Mouse (Mus musculus): ENCODE results near the gene Gm6096.
"Not testable (repeated sequence)": the region's sequence is repeated elsewhere in the genome, so short reads cannot be mapped to it uniquely, and the experiment has no call there.

DNA sequence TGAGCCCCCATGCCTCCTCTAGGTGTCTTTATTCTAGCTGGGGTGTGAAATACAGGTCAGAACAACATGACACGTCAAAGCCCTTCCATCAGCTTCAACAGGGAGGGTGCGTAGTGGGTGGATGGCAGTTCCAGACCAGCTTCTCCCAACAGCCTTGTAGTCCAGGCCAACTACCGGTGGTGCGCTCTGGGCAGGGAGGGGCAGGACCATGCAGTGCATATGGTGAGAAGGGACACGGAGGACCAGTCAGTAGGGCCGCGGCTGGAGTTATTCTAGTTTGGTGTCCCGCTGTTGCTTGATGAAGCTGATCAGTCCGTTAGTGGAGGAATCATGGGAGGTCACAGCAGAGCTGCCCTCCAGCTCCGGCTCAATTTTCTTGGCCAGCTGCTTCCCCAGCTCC is 48.7 kb upstream of the Gm6096 start:
- TF ChIP-seq CTCF (IDR thresholded peaks at IDR 0.05; ENCODE audit: borderline replicate concordance, extremely low read depth, insufficient read depth, insufficient read length); POLR2A (IDR thresholded peaks at IDR 0.05; ENCODE audit: borderline replicate concordance, extremely low read depth, insufficient read depth, insufficient read length, poor library complexity, severe bottlenecking): not testable (repeated sequence)

All from brain, embryonic 14.5 days (tissue).